Mouse (Mus musculus): Measurements from ENCODE around the gene Tagap. TPM values are rescaled to one million over a fixed set of nuclear protein-coding genes. Genes with fewer than 3 reads are reported as not detected.

Tagap gene
- total RNA-seq, 1 experiment = 2.7 TPM

- in situ Hi-C loops (cut with MboI; ENCODE audit: low sequenced_read_pairs in 2 of 2, unreplicated experiment in 2 of 2) = no loop called here
- no peak for DNase-seq (ENCODE audit: low read depth, low spot score)
- H3K36me3 ChIP-seq (ENCODE audit: control insufficient read depth, insufficient read depth, low read length, poor library complexity, severe bottlenecking) = no peaks in the 10 kb centered on the region
- no peak overlapping the region for H3K27ac ChIP-seq (ENCODE audit: insufficient read depth, low read depth, low read length, poor library complexity, severe bottlenecking)
- no peak overlapping the region for H3K9ac ChIP-seq (ENCODE audit: insufficient read depth, low read depth, low read length, poor library complexity, severe bottlenecking)
- H3K4me1 ChIP-seq (ENCODE audit: control insufficient read depth in 2 of 2, insufficient read depth in 2 of 2, low read length in 2 of 2, poor library complexity in 1 of 2) = no peaks in the 10 kb centered on the region
- no peaks in the 10 kb centered on the region for H3K9me3 ChIP-seq (ENCODE audit: control insufficient read depth, insufficient read depth, low read depth, low read length)
- TF ChIP-seq CHD2 (IDR thresholded peaks at IDR 0.05; ENCODE audit: low read depth, low read length) = no peak
- TF ChIP-seq MAFK (IDR thresholded peaks at IDR 0.05; ENCODE audit: insufficient read depth, low read depth, low read length) = no peak
- TF ChIP-seq HCFC1 (IDR thresholded peaks at IDR 0.05; ENCODE audit: borderline replicate concordance, insufficient read depth, low read length) = no peak
- TF ChIP-seq ZC3H11A (IDR thresholded peaks at IDR 0.05; ENCODE audit: borderline replicate concordance, low read depth, low read length) = no peak
- TF ChIP-seq ZNF384 (IDR thresholded peaks at IDR 0.05; ENCODE audit: low read depth, low read length) = no peak
- no peak overlapping the region for H3K4me3 ChIP-seq (ENCODE audit: insufficient read depth in 1 of 2, low read depth in 1 of 2, low read length in 2 of 2, poor library complexity in 1 of 2, severe bottlenecking in 1 of 2)
These were observed 25.8 kb upstream of the Tagap start for GRCm38 (mm10) chr17:7899961-7900360.

GRCm38 (mm10) chr17:7901536-7901935 is 24.3 kb upstream of the Tagap start:
- no peak for DNase-seq (ENCODE audit: low read depth, low spot score)
- Histone ChIP-seq H3K9me3 (ENCODE audit: control insufficient read depth, insufficient read depth, low read depth, low read length) (no peaks in the 10 kb centered on the region), H3K4me1 (ENCODE audit: control insufficient read depth in 2 of 2, insufficient read depth in 2 of 2, low read length in 2 of 2, poor library complexity in 1 of 2) (peaks cover 0 to 2% of the 10 kb centered on the region in 2 experiments; a peak in 1 of 4 replicates), H3K4me3 (ENCODE audit: insufficient read depth in 1 of 2, low read depth in 1 of 2, low read length in 2 of 2, poor library complexity in 1 of 2, severe bottlenecking in 1 of 2) (no peak overlapping the region), H3K27ac (ENCODE audit: insufficient read depth, low read depth, low read length, poor library complexity, severe bottlenecking) (no peak overlapping the region), H3K36me3 (ENCODE audit: control insufficient read depth, insufficient read depth, low read length, poor library complexity, severe bottlenecking) (no peaks in the 10 kb centered on the region), H3K9ac (ENCODE audit: insufficient read depth, low read depth, low read length, poor library complexity, severe bottlenecking) (no peak overlapping the region)
- TF ChIP-seq CHD2 (IDR thresholded peaks at IDR 0.05; ENCODE audit: low read depth, low read length) = no peak
- no peak for TF ChIP-seq MAFK (IDR thresholded peaks at IDR 0.05; ENCODE audit: insufficient read depth, low read depth, low read length)
- TF ChIP-seq ZC3H11A (IDR thresholded peaks at IDR 0.05; ENCODE audit: borderline replicate concordance, low read depth, low read length) = no peak
- TF ChIP-seq ZNF384 (IDR thresholded peaks at IDR 0.05; ENCODE audit: low read depth, low read length) = no peak
- TF ChIP-seq HCFC1 (IDR thresholded peaks at IDR 0.05; ENCODE audit: borderline replicate concordance, insufficient read depth, low read length) = no peak
- in situ Hi-C loops (cut with MboI; ENCODE audit: low sequenced_read_pairs in 2 of 2, unreplicated experiment in 2 of 2) = no loop called here

- in situ Hi-C loops (cut with MboI; ENCODE audit: low sequenced_read_pairs in 2 of 2, unreplicated experiment in 2 of 2) = no loop called here
These were observed 23.4 kb upstream of the Tagap start for GRCm38 (mm10) chr17:7902362-7902761.

GRCm38 (mm10) chr17:7904992-7905391 is 20.8 kb upstream of the Tagap start:
- H3K27ac ChIP-seq (ENCODE audit: insufficient read depth, low read depth, low read length, poor library complexity, severe bottlenecking) = no peak overlapping the region
- TF ChIP-seq CHD2 (IDR thresholded peaks at IDR 0.05; ENCODE audit: low read depth, low read length) (no peak), ZC3H11A (IDR thresholded peaks at IDR 0.05; ENCODE audit: borderline replicate concordance, low read depth, low read length) (no peak), MAFK (IDR thresholded peaks at IDR 0.05; ENCODE audit: insufficient read depth, low read depth, low read length) (no peak), HCFC1 (IDR thresholded peaks at IDR 0.05; ENCODE audit: borderline replicate concordance, insufficient read depth, low read length) (no peak), ZNF384 (IDR thresholded peaks at IDR 0.05; ENCODE audit: low read depth, low read length) (no peak)
- H3K9me3 ChIP-seq (ENCODE audit: control insufficient read depth, insufficient read depth, low read depth, low read length) = no peaks in the 10 kb centered on the region
- no peak for DNase-seq (ENCODE audit: low read depth, low spot score)
- H3K36me3 ChIP-seq (ENCODE audit: control insufficient read depth, insufficient read depth, low read length, poor library complexity, severe bottlenecking) = no peaks in the 10 kb centered on the region
- H3K4me1 ChIP-seq (ENCODE audit: control insufficient read depth in 2 of 2, insufficient read depth in 2 of 2, low read length in 2 of 2, poor library complexity in 1 of 2) = peaks cover 0 to 2% of the 10 kb centered on the region in 2 experiments; a peak in 1 of 4 replicates
- in situ Hi-C loops (cut with MboI; ENCODE audit: low sequenced_read_pairs in 2 of 2, unreplicated experiment in 2 of 2) = no loop called here
- no peak overlapping the region for H3K4me3 ChIP-seq (ENCODE audit: insufficient read depth in 1 of 2, low read depth in 1 of 2, low read length in 2 of 2, poor library complexity in 1 of 2, severe bottlenecking in 1 of 2)
- no peak overlapping the region for H3K9ac ChIP-seq (ENCODE audit: insufficient read depth, low read depth, low read length, poor library complexity, severe bottlenecking)

More at GRCm38 (mm10) chr17:7902362-7902761, 23.4 kb upstream of the Tagap start:
- no peak overlapping the region for H3K4me3 ChIP-seq (ENCODE audit: insufficient read depth in 1 of 2, low read depth in 1 of 2, low read length in 2 of 2, poor library complexity in 1 of 2, severe bottlenecking in 1 of 2)
- H3K4me1 ChIP-seq (ENCODE audit: control insufficient read depth in 2 of 2, insufficient read depth in 2 of 2, low read length in 2 of 2, poor library complexity in 1 of 2) = peaks cover 0 to 2% of the 10 kb centered on the region in 2 experiments; a peak in 1 of 4 replicates
- no peaks in the 10 kb centered on the region for H3K9me3 ChIP-seq (ENCODE audit: control insufficient read depth, insufficient read depth, low read depth, low read length)
- no peak for DNase-seq (ENCODE audit: low read depth, low spot score)
- no peaks in the 10 kb centered on the region for H3K36me3 ChIP-seq (ENCODE audit: control insufficient read depth, insufficient read depth, low read length, poor library complexity, severe bottlenecking)
- no peak overlapping the region for H3K27ac ChIP-seq (ENCODE audit: insufficient read depth, low read depth, low read length, poor library complexity, severe bottlenecking)
- TF ChIP-seq ZNF384 (IDR thresholded peaks at IDR 0.05; ENCODE audit: low read depth, low read length) (no peak), HCFC1 (IDR thresholded peaks at IDR 0.05; ENCODE audit: borderline replicate concordance, insufficient read depth, low read length) (no peak), ZC3H11A (IDR thresholded peaks at IDR 0.05; ENCODE audit: borderline replicate concordance, low read depth, low read length) (no peak), CHD2 (IDR thresholded peaks at IDR 0.05; ENCODE audit: low read depth, low read length) (no peak), MAFK (IDR thresholded peaks at IDR 0.05; ENCODE audit: insufficient read depth, low read depth, low read length) (no peak)
- no peak overlapping the region for H3K9ac ChIP-seq (ENCODE audit: insufficient read depth, low read depth, low read length, poor library complexity, severe bottlenecking)

Measured in ES-E14 (cell line).